Mouse (Mus musculus) hindbrain, embryonic 11.5 days (tissue): ENCODE results near the gene Akap11. TPM values are rescaled to one million over a fixed set of nuclear protein-coding genes. Genes with fewer than 3 reads are reported as not detected.

Experiments
- ATAC-seq: fragments of 200-750 bp; cut with Nextera tagmentation; 2 replicates; pipeline ENCODE4 v1.8.0; 2017; ENCODE audit warnings: mild to moderate bottlenecking, moderate TSS enrichment, moderate library complexity; ENCODE audit not compliant: low FRiP score
- DNase-seq: peaks from one replicate; pipeline ENCODE4 v3.0.0-alpha.2; 2015; ENCODE audit warnings: low spot score
- H3K27ac ChIP-seq: fragments of 300-500 bp; sonication (generic); 2 replicates; pipeline ENCODE4 v1.5.1; 2014; ENCODE audit warnings: mild to moderate bottlenecking, low read depth, low read length
- H3K27me3 ChIP-seq: fragments of 300-500 bp; sonication (generic); 2 replicates; pipeline ENCODE4 v1.6.1; 2014; ENCODE audit warnings: mild to moderate bottlenecking, low read length, moderate library complexity, mixed read lengths; ENCODE audit not compliant: control insufficient read depth, insufficient read depth
- H3K36me3 ChIP-seq: fragments of 300-500 bp; sonication (generic); 2 replicates; pipeline ENCODE4 v1.6.1; 2014; ENCODE audit warnings: mild to moderate bottlenecking, low read length, moderate library complexity, mixed read lengths; ENCODE audit not compliant: control insufficient read depth, insufficient read depth
- H3K4me1 ChIP-seq: fragments of 300-500 bp; sonication (generic); replicated peaks from 2 replicates; pipeline ENCODE4 v1.6.1; 2014; ENCODE audit warnings: low read length, mixed read lengths; ENCODE audit not compliant: control insufficient read depth, insufficient read depth
- H3K4me2 ChIP-seq: fragments of 300-500 bp; sonication (generic); replicated peaks from 2 replicates; pipeline ENCODE4 v1.6.1; 2014; ENCODE audit warnings: mild to moderate bottlenecking, low read depth, low read length
- H3K4me3 ChIP-seq: fragments of 300-500 bp; sonication (generic); 2 replicates; pipeline ENCODE4 v1.5.1; 2014; ENCODE audit warnings: low read depth, low read length
- H3K9ac ChIP-seq: fragments of 300-500 bp; sonication (generic); 2 replicates; pipeline ENCODE4 v1.6.1; 2014; ENCODE audit warnings: low read depth, low read length
- H3K9me3 ChIP-seq: fragments of 300-500 bp; sonication (generic); 2 replicates; pipeline ENCODE4 v1.6.1; 2016; ENCODE audit warnings: low read length; ENCODE audit not compliant: control insufficient read depth
- WGBS: fragments of 180-500 bp; shearing (Covaris S2); extraction: QIAGEN DNeasy Blood & Tissue Kit; methylation state at CpG from one replicate; pipeline ENCODE4 v1.1.7; 2014; 5-methylcytosine and 5-hydroxymethylcytosine counted together
- polyA plus RNA-seq: library from polyadenylated mRNA; unstranded; fragments of >200 nt; fragmentation: Nextera tagmentation; extraction: Ambion mirVana; gene quantifications from 2 replicates; pipeline ENCODE4 v1.2.1, GENCODE M21; 2014

The Akap11 gene
- polyA plus RNA-seq, 1 experiment from 2014 or later = 25.7 TPM

GRCm38 (mm10) chr14:78474058-78474457, 62.5 kb downstream of the Akap11 start:
- H3K9ac ChIP-seq = no peak overlapping the region
- H3K4me1 ChIP-seq = no peaks in the 10 kb centered on the region
- H3K9me3 ChIP-seq = no peaks in the 10 kb centered on the region
- DNase-seq (no peak), ATAC-seq (no peak)
- H3K4me3 ChIP-seq = no peak overlapping the region
- 87% methylated on average over 3 of the region's 3 CpGs for WGBS
- no peak overlapping the region for H3K4me2 ChIP-seq
- H3K27me3 ChIP-seq = no peaks in the 10 kb centered on the region
- H3K27ac ChIP-seq = no peak overlapping the region
- no peaks in the 10 kb centered on the region for H3K36me3 ChIP-seq

GRCm38 (mm10) chr14:78470714-78471113, 65.9 kb downstream of the Akap11 start:
- 91% methylated on average over 4 of the region's 4 CpGs for WGBS
- H3K9me3 ChIP-seq = no peaks in the 10 kb centered on the region
- no peaks in the 10 kb centered on the region for H3K4me1 ChIP-seq
- H3K36me3 ChIP-seq = no peaks in the 10 kb centered on the region
- H3K9ac ChIP-seq = no peak overlapping the region
- no peak overlapping the region for H3K4me2 ChIP-seq
- H3K27ac ChIP-seq = no peak overlapping the region
- ATAC-seq = no peak
- no peaks in the 10 kb centered on the region for H3K27me3 ChIP-seq
- no peak overlapping the region for H3K4me3 ChIP-seq
- DNase-seq = no peak

- ATAC-seq (no peak), DNase-seq (no peak)
- Histone ChIP-seq H3K9ac (no peak overlapping the region), H3K36me3 (no peaks in the 10 kb centered on the region), H3K4me2 (no peak overlapping the region), H3K27me3 (no peaks in the 10 kb centered on the region), H3K27ac (no peak overlapping the region), H3K9me3 (no peaks in the 10 kb centered on the region), H3K4me1 (no peaks in the 10 kb centered on the region), H3K4me3 (no peak overlapping the region)
- WGBS = 83% methylated on average over 7 of the region's 7 CpGs
These were observed 67.6 kb downstream of the Akap11 start for GRCm38 (mm10) chr14:78468991-78469390.

GRCm38 (mm10) chr14:78467994-78468393, 68.6 kb downstream of the Akap11 start:
- no peaks in the 10 kb centered on the region for H3K27me3 ChIP-seq
- no peaks in the 10 kb centered on the region for H3K4me1 ChIP-seq
- ATAC-seq (no peak), DNase-seq (no peak)
- WGBS = 92% methylated on average over 4 of the region's 4 CpGs
- H3K9me3 ChIP-seq = no peaks in the 10 kb centered on the region
- H3K4me3 ChIP-seq = no peak overlapping the region
- H3K9ac ChIP-seq = no peak overlapping the region
- H3K27ac ChIP-seq = no peak overlapping the region
- H3K36me3 ChIP-seq = no peaks in the 10 kb centered on the region
- H3K4me2 ChIP-seq = no peak overlapping the region

GRCm38 (mm10) chr14:78464353-78464752, 72.3 kb downstream of the Akap11 start:
- no peak overlapping the region for H3K4me3 ChIP-seq
- no peak for ATAC-seq
- WGBS = 94% methylated on average over 4 of the region's 4 CpGs

GRCm38 (mm10) chr14:78459121-78459520, 77.5 kb downstream of the Akap11 start:
- H3K36me3 ChIP-seq = no peaks in the 10 kb centered on the region
- DNase-seq = peak; percentile 9
- no peak for ATAC-seq
- H3K4me2 ChIP-seq = no peak overlapping the region
- H3K27me3 ChIP-seq = no peaks in the 10 kb centered on the region
- H3K4me1 ChIP-seq = no peaks in the 10 kb centered on the region
- H3K27ac ChIP-seq = no peak overlapping the region
- H3K9ac ChIP-seq = no peak overlapping the region
- WGBS = 65% methylated on average over 5 of the region's 5 CpGs
- H3K9me3 ChIP-seq = no peaks in the 10 kb centered on the region
- H3K4me3 ChIP-seq = no peak overlapping the region

More at GRCm38 (mm10) chr14:78464353-78464752, 72.3 kb downstream of the Akap11 start:
- DNase-seq = no peak
- no peaks in the 10 kb centered on the region for H3K27me3 ChIP-seq
- no peaks in the 10 kb centered on the region for H3K9me3 ChIP-seq
- no peak overlapping the region for H3K27ac ChIP-seq
- H3K4me1 ChIP-seq = no peaks in the 10 kb centered on the region
- no peaks in the 10 kb centered on the region for H3K36me3 ChIP-seq
- H3K4me2 ChIP-seq = no peak overlapping the region
- no peak overlapping the region for H3K9ac ChIP-seq

- Histone ChIP-seq H3K9me3 (no peaks in the 10 kb centered on the region), H3K36me3 (no peaks in the 10 kb centered on the region), H3K4me1 (no peaks in the 10 kb centered on the region), H3K27ac (no peak overlapping the region), H3K27me3 (no peaks in the 10 kb centered on the region), H3K4me2 (no peak overlapping the region), H3K4me3 (no peak overlapping the region), H3K9ac (no peak overlapping the region)
- no peak for DNase-seq
- no peak for ATAC-seq
- 74% methylated on average over 5 of the region's 5 CpGs for WGBS
These were observed 77.9 kb downstream of the Akap11 start for GRCm38 (mm10) chr14:78458705-78459104.

- H3K36me3 ChIP-seq = no peaks in the 10 kb centered on the region
- 80% methylated on average over 5 of the region's 5 CpGs for WGBS
- H3K4me1 ChIP-seq = no peaks in the 10 kb centered on the region
- H3K9me3 ChIP-seq = no peaks in the 10 kb centered on the region
- no peak overlapping the region for H3K4me3 ChIP-seq
- no peak overlapping the region for H3K9ac ChIP-seq
- no peak overlapping the region for H3K27ac ChIP-seq
- ATAC-seq (no peak), DNase-seq (no peak)
- no peak overlapping the region for H3K4me2 ChIP-seq
- H3K27me3 ChIP-seq = no peaks in the 10 kb centered on the region
These were observed 81.6 kb downstream of the Akap11 start for GRCm38 (mm10) chr14:78454970-78455369.

- no peak for DNase-seq
- Histone ChIP-seq H3K36me3 (no peaks in the 10 kb centered on the region), H3K9ac (no peak overlapping the region), H3K4me3 (no peak overlapping the region), H3K4me1 (no peaks in the 10 kb centered on the region), H3K9me3 (no peaks in the 10 kb centered on the region), H3K4me2 (no peak overlapping the region), H3K27me3 (no peaks in the 10 kb centered on the region), H3K27ac (no peak overlapping the region)
- 91% methylated on average over 11 of the region's 11 CpGs for WGBS
- no peak for ATAC-seq
These were observed 87.7 kb downstream of the Akap11 start for GRCm38 (mm10) chr14:78448807-78449406.
